Mouse (Mus musculus) A20 (cell line): ENCODE measurements around the gene Acr.

Experiments
- DNase-seq: peaks from one replicate; pipeline ENCODE4 v3.0.0-alpha.2; 2011; ENCODE audit warnings: low read depth, low spot score

Acr gene

GRCm38 (mm10) chr15:89568114-89568513 is at the start of gene Acr:
Acr (plus strand) TSS chr15:89568326.
- no peak for DNase-seq

GRCm38 (mm10) chr15:89521951-89522350 is 46.2 kb upstream of the Acr start:
- DNase-seq, result no peak

GRCm38 (mm10) chr15:89522566-89523282 is 45.4 kb upstream of the Acr start:
- no peak for DNase-seq

GRCm38 (mm10) chr15:89523283-89523832 is 44.8 kb upstream of the Acr start:
- DNase-seq, result no peak

GRCm38 (mm10) chr15:89524001-89524571 is 44.0 kb upstream of the Acr start:
- DNase-seq, result no peak

GRCm38 (mm10) chr15:89524611-89525415 is 43.3 kb upstream of the Acr start:
- no peak for DNase-seq

GRCm38 (mm10) chr15:89525464-89525863 is 42.7 kb upstream of the Acr start:
- DNase-seq, result no peak

GRCm38 (mm10) chr15:89525896-89526295 is 42.2 kb upstream of the Acr start:
- no peak for DNase-seq

- no peak for DNase-seq
These were observed 41.3 kb upstream of the Acr start for GRCm38 (mm10) chr15:89526776-89527325.

GRCm38 (mm10) chr15:89527466-89527865 is 40.7 kb upstream of the Acr start:
- DNase-seq, result no peak

- DNase-seq, result no peak
These were observed 39.8 kb upstream of the Acr start for GRCm38 (mm10) chr15:89528201-89528850.

- DNase-seq, result no peak
These were observed 39.2 kb upstream of the Acr start for GRCm38 (mm10) chr15:89528923-89529322.

GRCm38 (mm10) chr15:89530336-89530735 is 37.8 kb upstream of the Acr start:
- DNase-seq, result peak; percentile 59

GRCm38 (mm10) chr15:89531399-89531798 is 36.7 kb upstream of the Acr start:
- DNase-seq, result no peak

- no peak for DNase-seq
These were observed 35.9 kb upstream of the Acr start for GRCm38 (mm10) chr15:89532026-89532923.

GRCm38 (mm10) chr15:89532924-89533842 is 34.9 kb upstream of the Acr start:
- DNase-seq, result no peak

GRCm38 (mm10) chr15:89533843-89534207 is 34.3 kb upstream of the Acr start:
- DNase-seq, result no peak

GRCm38 (mm10) chr15:89544171-89544570 is 24.0 kb upstream of the Acr start:
- DNase-seq, result no peak

- DNase-seq, result no peak
These were observed 20.8 kb upstream of the Acr start for GRCm38 (mm10) chr15:89547321-89547720.
